Mouse (Mus musculus): ENCODE data around the gene Syt8. TPM values are rescaled to one million over a fixed set of nuclear protein-coding genes. Genes with fewer than 3 reads are reported as not detected.

Syt8 gene
- polyA plus RNA-seq, 1 experiment from 2014 or later, result 0.43 TPM

DNA sequence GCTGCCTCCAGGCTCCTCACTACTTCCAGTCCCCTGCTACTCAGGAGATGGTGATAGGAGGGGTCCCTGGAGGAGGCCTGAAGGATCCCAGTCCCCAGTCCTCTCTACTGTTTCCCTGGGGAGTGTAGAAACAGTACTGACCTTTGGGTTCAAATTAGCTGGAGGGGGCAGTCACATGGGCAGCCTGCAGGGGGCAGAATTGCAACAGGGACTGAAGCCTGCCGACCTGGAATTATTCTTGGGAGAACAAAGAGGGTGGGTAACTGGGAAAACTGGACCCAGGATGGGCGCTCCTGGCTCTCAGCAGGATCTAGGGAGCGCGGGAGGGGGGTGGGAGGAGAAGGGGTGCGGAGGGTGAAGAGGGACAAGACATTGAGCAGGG, 46.5 kb downstream of the Syt8 start:
- 10% methylated on average over 5 of the region's 5 CpGs for WGBS
- ATAC-seq (ENCODE audit: low FRiP score, low read depth), result peak; percentile 10; the same call in 1 of the 2 replicates

DNA sequence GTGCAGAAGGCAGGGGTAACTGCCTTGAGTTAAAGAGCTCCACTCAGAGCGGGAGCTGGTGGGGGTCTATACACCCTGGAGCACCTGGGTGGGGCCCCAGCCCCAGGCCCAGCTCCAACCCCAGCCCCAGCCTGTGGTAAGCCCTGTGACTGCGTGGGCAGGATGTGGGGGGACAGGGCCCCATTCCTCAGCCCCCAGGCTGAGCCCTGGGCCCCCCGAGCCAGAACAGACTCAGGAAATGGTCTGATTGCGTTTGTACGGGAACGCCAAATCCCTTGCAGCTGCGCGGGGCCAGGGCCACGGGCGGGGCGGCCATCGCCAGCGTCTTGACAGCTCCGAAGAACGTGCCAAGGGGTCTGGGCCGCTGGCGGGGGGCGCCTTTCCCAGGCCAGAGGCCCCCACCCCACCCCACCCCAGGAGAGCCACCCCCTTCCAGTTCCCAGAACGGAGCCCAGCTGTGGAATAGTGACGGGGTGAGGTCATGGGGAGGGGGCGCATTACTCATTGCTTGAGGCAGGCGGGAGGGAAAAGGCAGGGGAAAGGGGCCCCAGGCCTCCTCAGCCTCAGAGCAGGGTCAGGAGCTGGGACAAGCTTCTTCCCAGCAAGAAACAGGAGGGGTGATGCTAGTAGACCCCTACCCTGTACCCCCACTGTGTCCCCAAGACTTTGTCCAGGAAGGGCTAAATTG, 47.1 kb downstream of the Syt8 start:
- H3K27ac ChIP-seq, result 0 out of 2 replicates have a peak overlapping the region, but pooled peaks have one; percentile 62
- H3K27me3 ChIP-seq (replicated peaks), result no peaks in the 10 kb centered on the region
- peak overlapping the region; percentile 69 for H3K9ac ChIP-seq
- no peaks in the 10 kb centered on the region for H3K36me3 ChIP-seq
- no peaks in the 10 kb centered on the region for H3K9me3 ChIP-seq
- H3K4me2 ChIP-seq (replicated peaks), result peak overlapping the region; percentile 67
- 2% methylated on average over 22 of the region's 22 CpGs for WGBS
- peak; percentile 67 for ATAC-seq (ENCODE audit: low FRiP score, low read depth)
- peaks cover 29% of the 10 kb centered on the region for H3K4me1 ChIP-seq
- H3K4me3 ChIP-seq, result peak overlapping the region; percentile 20; the same call in 1 of the 2 replicates

More for the DNA sequence above, 46.5 kb downstream of the Syt8 start:
- peak overlapping the region; percentile 69 for H3K9ac ChIP-seq
- no peak overlapping the region for H3K27ac ChIP-seq
- H3K4me1 ChIP-seq, result peaks cover 26% of the 10 kb centered on the region
- H3K9me3 ChIP-seq, result no peaks in the 10 kb centered on the region
- H3K4me2 ChIP-seq (replicated peaks), result peak overlapping the region; percentile 67
- no peaks in the 10 kb centered on the region for H3K27me3 ChIP-seq (replicated peaks)
- peak overlapping the region; percentile 20; the same call in 1 of the 2 replicates for H3K4me3 ChIP-seq
- no peaks in the 10 kb centered on the region for H3K36me3 ChIP-seq

DNA sequence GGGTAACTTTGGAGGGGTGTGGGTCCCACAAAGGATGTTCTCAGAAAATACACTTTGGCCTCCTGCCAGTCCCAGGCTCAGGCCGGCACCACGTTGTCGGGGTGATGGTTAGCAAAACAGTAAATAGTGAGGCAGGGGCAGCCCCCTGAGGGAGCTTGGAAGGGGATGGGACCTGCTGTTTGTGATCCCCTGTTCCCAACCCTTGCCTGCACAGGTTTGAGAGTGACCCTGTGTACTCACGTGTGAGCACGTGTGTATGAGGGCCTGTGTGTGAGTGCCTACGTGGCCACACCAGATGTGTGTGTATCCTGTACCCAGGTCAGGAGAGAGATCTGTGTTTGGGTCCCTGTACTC, 47.6 kb downstream of the Syt8 start:
- Histone ChIP-seq H3K4me3 (no peak overlapping the region), H3K27me3 (replicated peaks) (no peaks in the 10 kb centered on the region), H3K36me3 (no peaks in the 10 kb centered on the region), H3K4me2 (replicated peaks) (peak overlapping the region; percentile 67), H3K27ac (no peak overlapping the region), H3K9me3 (no peaks in the 10 kb centered on the region), H3K9ac (no peak overlapping the region; the same call in 1 of the 2 replicates), H3K4me1 (peaks cover 35% of the 10 kb centered on the region)
- ATAC-seq (ENCODE audit: low FRiP score, low read depth), result peak; percentile 36
- WGBS, result 17% methylated on average over 6 of the region's 6 CpGs

DNA sequence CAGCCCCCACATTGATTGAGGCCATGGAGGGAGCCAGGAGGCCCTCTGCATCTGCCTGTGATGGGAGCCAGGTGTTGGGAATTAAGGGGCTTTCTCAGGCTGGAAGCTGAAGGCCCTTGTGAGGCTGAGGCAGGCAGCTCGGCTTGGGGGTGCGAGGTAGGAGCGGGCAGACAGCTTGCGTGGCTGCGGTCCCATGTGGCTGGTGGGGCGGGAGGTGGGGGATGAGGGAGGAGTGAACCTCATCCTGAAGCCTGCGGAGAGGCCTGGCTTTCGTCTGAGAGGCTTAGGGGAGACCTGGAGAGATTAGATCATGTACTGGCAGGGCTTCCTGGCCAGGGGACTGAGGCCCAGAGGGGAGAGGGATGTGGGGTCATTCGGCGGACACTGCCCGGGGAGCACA, 48.5 kb downstream of the Syt8 start:
- Histone ChIP-seq H3K27ac (peak overlapping the region; percentile 20; the same call in 1 of the 2 replicates), H3K4me1 (peaks cover 42% of the 10 kb centered on the region), H3K4me2 (replicated peaks) (no peak overlapping the region), H3K9me3 (no peaks in the 10 kb centered on the region), H3K27me3 (replicated peaks) (no peaks in the 10 kb centered on the region), H3K36me3 (no peaks in the 10 kb centered on the region), H3K4me3 (no peak overlapping the region), H3K9ac (no peak overlapping the region)
- WGBS, result 59% methylated on average over 11 of the region's 11 CpGs
- no peak for ATAC-seq (ENCODE audit: low FRiP score, low read depth)

DNA sequence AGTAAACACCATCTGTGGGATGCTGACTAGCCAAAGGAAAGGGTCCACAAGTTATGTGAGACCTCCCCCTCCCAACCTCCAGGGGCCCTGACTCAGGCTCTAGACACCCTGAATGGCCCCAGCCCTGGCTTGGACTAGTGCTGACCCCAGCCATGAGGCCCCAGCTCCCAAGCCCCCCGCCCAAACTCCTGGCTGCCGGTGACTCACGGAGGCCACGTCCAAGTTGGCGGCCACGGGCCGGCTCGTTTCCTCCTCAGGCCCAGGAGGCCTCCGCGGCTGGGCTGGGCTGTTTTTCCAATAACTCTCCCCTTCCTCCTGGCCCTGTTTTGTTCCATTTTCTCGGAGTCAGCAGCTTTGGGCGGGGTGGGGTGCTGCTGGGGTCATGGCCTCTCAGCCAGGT, 50.1 kb downstream of the Syt8 start:
- H3K9ac ChIP-seq, result no peak overlapping the region
- H3K36me3 ChIP-seq, result no peaks in the 10 kb centered on the region
- H3K27me3 ChIP-seq (replicated peaks), result no peaks in the 10 kb centered on the region
- no peak overlapping the region for H3K4me3 ChIP-seq
- H3K4me2 ChIP-seq (replicated peaks), result no peak overlapping the region
- H3K27ac ChIP-seq, result no peak overlapping the region
- H3K4me1 ChIP-seq, result peaks cover 42% of the 10 kb centered on the region
- ATAC-seq (ENCODE audit: low FRiP score, low read depth), result no peak
- H3K9me3 ChIP-seq, result no peaks in the 10 kb centered on the region
- WGBS, result 81% methylated on average over 12 of the region's 12 CpGs

DNA sequence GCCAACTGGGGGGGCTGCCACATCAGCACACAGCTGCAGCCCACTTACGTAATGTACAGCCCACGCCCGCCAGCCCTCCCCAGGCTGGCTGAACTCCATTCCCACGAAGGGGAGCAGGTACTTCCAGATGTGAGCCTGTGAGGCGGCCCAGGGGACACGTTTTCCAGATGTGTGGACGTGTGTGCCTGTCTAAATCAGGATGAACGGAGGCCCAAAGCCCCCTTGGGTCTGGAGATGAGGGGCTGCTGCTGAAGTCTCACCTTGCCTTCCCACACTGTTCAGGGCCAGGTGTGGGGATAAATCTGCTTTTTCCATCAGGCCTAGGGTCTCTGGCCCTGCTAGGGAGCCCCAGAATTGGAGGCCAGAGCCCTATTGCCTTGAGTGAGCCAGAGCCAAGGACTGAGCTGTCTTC, 52.1 kb downstream of the Syt8 start:
- ATAC-seq (ENCODE audit: low FRiP score, low read depth), result peak; percentile 10; the same call in 1 of the 2 replicates
- 71% methylated on average over 8 of the region's 8 CpGs for WGBS
- H3K27me3 ChIP-seq (replicated peaks), result no peaks in the 10 kb centered on the region
- no peak overlapping the region for H3K9ac ChIP-seq
- no peak overlapping the region for H3K4me2 ChIP-seq (replicated peaks)
- no peaks in the 10 kb centered on the region for H3K36me3 ChIP-seq
- peaks cover 34% of the 10 kb centered on the region for H3K4me1 ChIP-seq
- no peaks in the 10 kb centered on the region for H3K9me3 ChIP-seq
- no peak overlapping the region for H3K4me3 ChIP-seq
- H3K27ac ChIP-seq, result 0 out of 2 replicates have a peak overlapping the region, but pooled peaks have one; percentile 32

DNA sequence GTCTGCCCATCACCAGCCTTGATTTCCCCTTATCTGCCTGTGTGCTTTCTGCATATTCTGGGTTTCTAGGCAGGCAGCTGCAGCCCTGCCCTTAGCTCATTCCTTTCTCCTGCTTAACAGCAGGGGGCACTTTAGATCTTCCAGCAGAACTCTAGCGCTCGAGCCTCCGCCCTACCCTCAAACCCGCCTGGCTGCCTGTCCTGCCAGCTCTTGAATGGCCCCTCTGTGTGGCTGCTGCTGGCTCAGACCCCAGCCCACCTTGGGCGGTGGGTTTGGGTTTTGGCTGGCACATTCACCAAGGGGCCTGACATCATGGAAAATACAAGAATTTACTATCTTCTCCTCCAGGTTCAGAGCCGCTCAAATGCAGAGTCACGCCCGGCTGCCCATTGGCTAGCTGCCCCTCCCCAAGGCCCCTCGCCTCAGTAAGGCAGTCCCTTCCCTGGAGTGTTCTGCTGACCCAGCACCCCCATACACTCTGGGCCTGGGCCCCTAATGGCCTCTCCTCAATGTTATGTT, 52.8 kb downstream of the Syt8 start:
- Histone ChIP-seq H3K36me3 (no peaks in the 10 kb centered on the region), H3K9me3 (no peaks in the 10 kb centered on the region), H3K27me3 (replicated peaks) (0 out of 2 replicates have a peak, but pooled peaks cover 2% of the 10 kb centered on the region), H3K4me2 (replicated peaks) (peak overlapping the region; percentile 34; the same call in 1 of the 2 replicates), H3K4me1 (peaks cover 27% of the 10 kb centered on the region), H3K27ac (no peak overlapping the region), H3K9ac (0 out of 2 replicates have a peak overlapping the region, but pooled peaks have one; percentile 13), H3K4me3 (no peak overlapping the region)
- WGBS, result 10% methylated on average over 9 of the region's 9 CpGs
- ATAC-seq (ENCODE audit: low FRiP score, low read depth), result peak; percentile 71

DNA sequence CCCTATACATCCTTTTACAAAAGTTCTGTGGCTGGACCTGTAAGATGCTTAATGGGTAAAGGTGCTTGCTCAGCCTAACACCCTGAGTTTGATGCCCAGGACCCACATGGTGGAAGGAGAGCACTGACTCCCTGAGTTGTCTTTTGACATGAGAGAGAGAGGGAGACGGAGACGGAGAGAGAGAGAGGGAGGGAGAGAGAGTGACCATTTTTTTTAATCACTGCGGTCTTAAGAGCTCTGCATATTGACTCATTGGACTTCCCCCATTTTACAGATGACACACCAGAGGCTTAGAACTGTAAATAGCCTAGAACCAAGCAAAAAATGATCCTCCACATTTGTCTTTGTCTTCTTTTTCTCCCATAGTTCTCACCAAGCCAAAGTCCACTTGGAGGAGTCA, 53.4 kb downstream of the Syt8 start:
- WGBS, result 75% methylated on average over 3 of the region's 3 CpGs
- Histone ChIP-seq H3K36me3 (no peaks in the 10 kb centered on the region), H3K4me1 (peaks cover 21% of the 10 kb centered on the region), H3K27me3 (replicated peaks) (0 out of 2 replicates have a peak, but pooled peaks cover 2% of the 10 kb centered on the region), H3K9ac (no peak overlapping the region), H3K4me2 (replicated peaks) (no peak overlapping the region), H3K4me3 (no peak overlapping the region), H3K27ac (no peak overlapping the region), H3K9me3 (no peaks in the 10 kb centered on the region)
- ATAC-seq (ENCODE audit: low FRiP score, low read depth), result no peak

Other genes starting within 250 kb of the Syt8 start
- not detected in 2 replicates for gene Gm10153, start 244.5 kb upstream of the Syt8 start, polyA plus RNA-seq (2016; fragmentation: Nextera tagmentation; extraction: Ambion mirVana)
- gene Krtap5-3, start 233.5 kb upstream of the Syt8 start, polyA plus RNA-seq (2016; fragmentation: Nextera tagmentation; extraction: Ambion mirVana), result not detected in 2 replicates
- not detected in 2 replicates for gene Gm7579, start 223.0 kb upstream of the Syt8 start, polyA plus RNA-seq (2016; fragmentation: Nextera tagmentation; extraction: Ambion mirVana)
- gene Krtap5-5, start 204.9 kb upstream of the Syt8 start, polyA plus RNA-seq (2016; fragmentation: Nextera tagmentation; extraction: Ambion mirVana), result not detected in 2 replicates
- not detected in 2 replicates for gene Gm40460, start 193.8 kb upstream of the Syt8 start, polyA plus RNA-seq (2016; fragmentation: Nextera tagmentation; extraction: Ambion mirVana)
- not detected in 2 replicates for gene Gm2431, start 176.5 kb upstream of the Syt8 start, polyA plus RNA-seq (2016; fragmentation: Nextera tagmentation; extraction: Ambion mirVana)
- not detected in 2 replicates for gene Gm4559, start 160.5 kb upstream of the Syt8 start, polyA plus RNA-seq (2016; fragmentation: Nextera tagmentation; extraction: Ambion mirVana)
- not detected in 2 replicates for gene Krtap5-1, start 137.7 kb upstream of the Syt8 start, polyA plus RNA-seq (2016; fragmentation: Nextera tagmentation; extraction: Ambion mirVana)
- not detected in 2 replicates for gene Krtap5-4, start 131.3 kb upstream of the Syt8 start, polyA plus RNA-seq (2016; fragmentation: Nextera tagmentation; extraction: Ambion mirVana)
- gene Ifitm10, start 61.1 kb upstream of the Syt8 start, polyA plus RNA-seq (2016; fragmentation: Nextera tagmentation; extraction: Ambion mirVana), result 0.47 and 1.2 TPM in 2 replicates
- gene Gm49369, start 52.2 kb upstream of the Syt8 start, polyA plus RNA-seq (2016; fragmentation: Nextera tagmentation; extraction: Ambion mirVana), result 0.90 and 1.5 TPM in 2 replicates
- gene Ctsd, start 46.8 kb upstream of the Syt8 start, polyA plus RNA-seq (2016; fragmentation: Nextera tagmentation; extraction: Ambion mirVana), result 200 and 207 TPM in 2 replicates
- gene Tnni2, start 7.0 kb downstream of the Syt8 start, polyA plus RNA-seq (2016; fragmentation: Nextera tagmentation; extraction: Ambion mirVana), result 3.3 and 4.6 TPM in 2 replicates
- 15.6 and 18.4 TPM in 2 replicates for gene Lsp1, start 26.0 kb downstream of the Syt8 start, polyA plus RNA-seq (2016; fragmentation: Nextera tagmentation; extraction: Ambion mirVana)
- 5.7 and 8.7 TPM in 2 replicates for gene Tnnt3, start 64.0 kb downstream of the Syt8 start, polyA plus RNA-seq (2016; fragmentation: Nextera tagmentation; extraction: Ambion mirVana)
- 13.5 and 14.7 TPM in 2 replicates for gene Mrpl23, start 97.8 kb downstream of the Syt8 start, polyA plus RNA-seq (2016; fragmentation: Nextera tagmentation; extraction: Ambion mirVana)
- gene Igf2, start 232.0 kb downstream of the Syt8 start, polyA plus RNA-seq (2016; fragmentation: Nextera tagmentation; extraction: Ambion mirVana), result 254 and 320 TPM in 2 replicates
- not detected in 2 replicates for gene Gm49394, start 235.1 kb downstream of the Syt8 start, polyA plus RNA-seq (2016; fragmentation: Nextera tagmentation; extraction: Ambion mirVana)